Mouse (Mus musculus): ENCODE measurements around the gene Aldh16a1. TPM values are rescaled to one million over a fixed set of nuclear protein-coding genes. Genes with fewer than 3 reads are reported as not detected.
A peak's percentile ranks its signal among the peaks of the same experiment; 100 is the strongest.

The Aldh16a1 gene
- polyA plus RNA-seq, 1 experiment from 2014 or later, result 49.3 TPM

- Histone ChIP-seq H3K27me3 (replicated peaks) (peaks cover 63% of the 10 kb centered on the region), H3K36me3 (peaks cover 5% of the 10 kb centered on the region; the same call in 1 of the 2 replicates), H3K4me2 (peak within 1 kb of the TSS; percentile 80), H3K27ac (no peak within 1 kb of the TSS), H3K4me3 (replicated peaks) (peak within 1 kb of the TSS; percentile 46), H3K4me1 (peaks cover 15% of the 10 kb centered on the region), H3K9me3 (no peaks in the 10 kb centered on the region), H3K9ac (no peak within 1 kb of the TSS)
- no peak for ATAC-seq (ENCODE audit: insufficient read depth, low FRiP score, low read depth)
- WGBS, result 2% methylated on average over 37 of the region's 41 CpGs
These were observed 9.5 kb upstream of the Aldh16a1 start, which contains the start of gene Slc17a7 for GRCm38 (mm10) chr7:45163735-45164490. Gene Slc17a7 (plus strand): TSS chr7:45163949.

GRCm38 (mm10) chr7:45162996-45163615 lies 8.7 kb upstream of the Aldh16a1 start:
- H3K9ac ChIP-seq, result no peak overlapping the region
- H3K9me3 ChIP-seq, result no peaks in the 10 kb centered on the region
- H3K4me2 ChIP-seq, result no peak overlapping the region
- no peak overlapping the region for H3K4me3 ChIP-seq (replicated peaks)
- no peak for ATAC-seq (ENCODE audit: insufficient read depth, low FRiP score, low read depth)
- 72% methylated on average over 9 of the region's 9 CpGs for WGBS
- H3K27ac ChIP-seq, result no peak overlapping the region
- H3K36me3 ChIP-seq, result peaks cover 6% of the 10 kb centered on the region; the same call in 1 of the 2 replicates
- H3K4me1 ChIP-seq, result peaks cover 15% of the 10 kb centered on the region
- peaks cover 55% of the 10 kb centered on the region for H3K27me3 ChIP-seq (replicated peaks)

- H3K4me3 ChIP-seq (replicated peaks), result peak overlapping the region; percentile 45
- 25% methylated on average over 6 of the region's 6 CpGs for WGBS
These were observed 8.2 kb upstream of the Aldh16a1 start for GRCm38 (mm10) chr7:45162551-45162950.

GRCm38 (mm10) chr7:45161612-45162473 lies 7.5 kb upstream of the Aldh16a1 start:
- peak overlapping the region; percentile 6; the same call in 1 of the 2 replicates for H3K27ac ChIP-seq
- peaks cover 9% of the 10 kb centered on the region; the same call in 1 of the 2 replicates for H3K36me3 ChIP-seq
- H3K9ac ChIP-seq, result 0 out of 2 replicates have a peak overlapping the region, but pooled peaks have one; percentile 2
- peak; percentile 85 for ATAC-seq (ENCODE audit: insufficient read depth, low FRiP score, low read depth)
- peak overlapping the region; percentile 45 for H3K4me3 ChIP-seq (replicated peaks)
- H3K4me1 ChIP-seq, result peaks cover 15% of the 10 kb centered on the region
- WGBS, result 4% methylated on average over 35 of the region's 35 CpGs
- peaks cover 42% of the 10 kb centered on the region for H3K27me3 ChIP-seq (replicated peaks)
- H3K4me2 ChIP-seq, result peak overlapping the region; percentile 91
- H3K9me3 ChIP-seq, result no peaks in the 10 kb centered on the region

More at GRCm38 (mm10) chr7:45162551-45162950, 8.2 kb upstream of the Aldh16a1 start:
- Histone ChIP-seq H3K4me1 (peaks cover 15% of the 10 kb centered on the region), H3K27me3 (replicated peaks) (peaks cover 49% of the 10 kb centered on the region), H3K36me3 (peaks cover 9% of the 10 kb centered on the region; the same call in 1 of the 2 replicates), H3K9me3 (no peaks in the 10 kb centered on the region), H3K27ac (no peak overlapping the region), H3K9ac (no peak overlapping the region), H3K4me2 (peak overlapping the region; percentile 91)
- ATAC-seq (ENCODE audit: insufficient read depth, low FRiP score, low read depth), result peak; percentile 1; the same call in 1 of the 2 replicates

- Histone ChIP-seq H3K4me2 (no peak overlapping the region), H3K9ac (no peak overlapping the region), H3K4me3 (replicated peaks) (no peak overlapping the region), H3K27me3 (replicated peaks) (peaks cover 34% of the 10 kb centered on the region), H3K9me3 (no peaks in the 10 kb centered on the region), H3K27ac (no peak overlapping the region), H3K4me1 (peaks cover 15% of the 10 kb centered on the region), H3K36me3 (peaks cover 9% of the 10 kb centered on the region; the same call in 1 of the 2 replicates)
- whole genome bisulfite sequencing, result 93% methylated on average over 3 of the region's 3 CpGs
- no peak for ATAC-seq (ENCODE audit: insufficient read depth, low FRiP score, low read depth)
These were observed 6.5 kb upstream of the Aldh16a1 start for GRCm38 (mm10) chr7:45160866-45161265.

GRCm38 (mm10) chr7:45160316-45160800 lies 6.0 kb upstream of the Aldh16a1 start:
- H3K9me3 ChIP-seq, result no peaks in the 10 kb centered on the region
- ATAC-seq (ENCODE audit: insufficient read depth, low FRiP score, low read depth), result no peak
- H3K27ac ChIP-seq, result no peak overlapping the region
- H3K9ac ChIP-seq, result no peak overlapping the region
- no peak overlapping the region for H3K4me2 ChIP-seq
- peaks cover 9% of the 10 kb centered on the region; the same call in 1 of the 2 replicates for H3K36me3 ChIP-seq
- H3K4me1 ChIP-seq, result peaks cover 16% of the 10 kb centered on the region
- no peak overlapping the region for H3K4me3 ChIP-seq (replicated peaks)
- H3K27me3 ChIP-seq (replicated peaks), result peaks cover 29% of the 10 kb centered on the region
- 93% methylated on average over 6 of the region's 6 CpGs for WGBS

- Histone ChIP-seq H3K27me3 (replicated peaks) (peaks cover 15% of the 10 kb centered on the region), H3K4me2 (no peak overlapping the region), H3K4me1 (peaks cover 17% of the 10 kb centered on the region), H3K36me3 (peaks cover 9% of the 10 kb centered on the region; the same call in 1 of the 2 replicates), H3K9me3 (no peaks in the 10 kb centered on the region), H3K9ac (no peak overlapping the region), H3K4me3 (replicated peaks) (no peak overlapping the region), H3K27ac (no peak overlapping the region)
- ATAC-seq (ENCODE audit: insufficient read depth, low FRiP score, low read depth), result no peak
- WGBS, result 90% methylated on average over 6 of the region's 6 CpGs
These were observed 4.6 kb upstream of the Aldh16a1 start for GRCm38 (mm10) chr7:45158991-45159390.

GRCm38 (mm10) chr7:45157459-45157858 lies 3.1 kb upstream of the Aldh16a1 start:
- Histone ChIP-seq H3K4me1 (0 out of 2 replicates have a peak, but pooled peaks cover 10% of the 10 kb centered on the region), H3K4me3 (replicated peaks) (no peak overlapping the region), H3K4me2 (no peak overlapping the region), H3K9ac (no peak overlapping the region), H3K36me3 (peaks cover 9% of the 10 kb centered on the region; the same call in 1 of the 2 replicates), H3K9me3 (no peaks in the 10 kb centered on the region), H3K27me3 (replicated peaks) (no peaks in the 10 kb centered on the region; the same call in 1 of the 2 replicates), H3K27ac (no peak overlapping the region)
- no peak for ATAC-seq (ENCODE audit: insufficient read depth, low FRiP score, low read depth)
- WGBS, result 81% methylated on average over 14 of the region's 14 CpGs

- Histone ChIP-seq H3K4me3 (replicated peaks) (no peak overlapping the region), H3K9ac (no peak overlapping the region), H3K4me1 (peaks cover 10% of the 10 kb centered on the region), H3K9me3 (no peaks in the 10 kb centered on the region), H3K36me3 (peaks cover 9% of the 10 kb centered on the region; the same call in 1 of the 2 replicates), H3K4me2 (no peak overlapping the region), H3K27me3 (replicated peaks) (no peaks in the 10 kb centered on the region), H3K27ac (no peak overlapping the region)
- 94% methylated on average over 15 of the region's 15 CpGs for WGBS
- ATAC-seq (ENCODE audit: insufficient read depth, low FRiP score, low read depth), result no peak
These were observed 1.8 kb upstream of the Aldh16a1 start for GRCm38 (mm10) chr7:45156206-45156605.

GRCm38 (mm10) chr7:45155590-45155989 lies 1.2 kb upstream of the Aldh16a1 start:
- no peak overlapping the region for H3K4me3 ChIP-seq (replicated peaks)
- WGBS, result 83% methylated on average over 9 of the region's 9 CpGs
- H3K36me3 ChIP-seq, result 0 out of 2 replicates have a peak, but pooled peaks cover 4% of the 10 kb centered on the region

GRCm38 (mm10) chr7:45154993-45155514 lies 670 bp upstream of the Aldh16a1 start:
- Histone ChIP-seq H3K27ac (peak overlapping the region; percentile 96), H3K27me3 (replicated peaks) (no peaks in the 10 kb centered on the region), H3K4me2 (peak overlapping the region; percentile 72), H3K9me3 (no peaks in the 10 kb centered on the region), H3K4me1 (peaks cover 18% of the 10 kb centered on the region), H3K9ac (no peak overlapping the region), H3K36me3 (0 out of 2 replicates have a peak, but pooled peaks cover 4% of the 10 kb centered on the region), H3K4me3 (replicated peaks) (peak overlapping the region; percentile 59)
- WGBS, result 69% methylated on average over 12 of the region's 12 CpGs
- no peak for ATAC-seq (ENCODE audit: insufficient read depth, low FRiP score, low read depth)

More at GRCm38 (mm10) chr7:45155590-45155989, 1.2 kb upstream of the Aldh16a1 start:
- Histone ChIP-seq H3K4me2 (peak overlapping the region; percentile 72; the same call in 1 of the 2 replicates), H3K27ac (no peak overlapping the region), H3K4me1 (peaks cover 16% of the 10 kb centered on the region), H3K27me3 (replicated peaks) (no peaks in the 10 kb centered on the region), H3K9ac (no peak overlapping the region), H3K9me3 (no peaks in the 10 kb centered on the region)
- no peak for ATAC-seq (ENCODE audit: insufficient read depth, low FRiP score, low read depth)
